Mouse (Mus musculus) erythroblast, embryonic 14.5 days (primary cell): ENCODE results near the gene Tiam1.

Experiments
- GATA1 ChIP-seq: IDR thresholded peaks from 2 replicates; pipeline ENCODE4 v1.6.1; 2012; ENCODE audit warnings: low read length, inconsistent platforms, mixed read lengths
- TAL1 ChIP-seq: IDR thresholded peaks from 3 replicates; pipeline ENCODE4 v1.6.1; 2012; ENCODE audit warnings: low read length, inconsistent platforms, mixed read lengths

GRCm38 (mm10) chr16:90138151-90138550 lies 5.4 kb downstream of the Tiam1 start:
- TF ChIP-seq GATA1 (no peak), TAL1 (no peak)
